Comparison of ENCODE assay signal across 8 mouse cellular contexts in genomic region chr4:118427768-118428451, GRCm38 (mm10). TPM values are rescaled to one million over a fixed set of nuclear protein-coding genes. Genes with fewer than 3 reads are reported as not detected.
DNase-seq lines count a peak whose midpoint lies in the region; ATAC-seq and TF ChIP-seq lines count a peak whose summit lies in the region.

Gene Elovl1, plus strand, starts transcription at chr4:118428093.

- H3K4me1 ChIP-seq in embryonic facial prominence, embryonic 14.5 days (ENCODE audit: control insufficient read depth, insufficient read depth, low read length): peaks cover 22% of the 10 kb centered on the region
- peaks cover 21% of the 10 kb centered on the region for H3K4me1 ChIP-seq in limb, embryonic 14.5 days (ENCODE audit: control insufficient read depth, insufficient read depth, low read length)
- H3K4me1 ChIP-seq in midbrain, embryonic 16.5 days (ENCODE audit: control insufficient read depth, insufficient read depth, low read length): peaks cover 10% of the 10 kb centered on the region

- 0% methylated on average over 6 of the region's 31 CpGs for WGBS in embryonic facial prominence, embryonic 14.5 days
- 2% methylated on average over 16 of the region's 31 CpGs for WGBS in limb, embryonic 14.5 days
- 2% methylated on average over 25 of the region's 31 CpGs for WGBS in midbrain, embryonic 16.5 days

- DNase-seq in 416B (ENCODE audit: low read depth): peak; percentile 94
- DNase-seq in adrenal gland, postnatal 4 days (ENCODE audit: low spot score in 2 of 2): peak; percentile 77 to 84
- DNase-seq in embryonic facial prominence, embryonic 14.5 days (ENCODE audit: low spot score): peak; percentile 94
- DNase-seq in heart, adult 8-10 months (ENCODE audit: low spot score): peak; percentile 90
- DNase-seq in kidney, adult 9 months: peak; percentile 92
- peak; percentile 88 for DNase-seq in limb, embryonic 14.5 days (ENCODE audit: low spot score)
- DNase-seq in spleen, postnatal 10 days (ENCODE audit: low spot score in 2 of 2): peak; percentile 80 to 86

- no peaks in the 10 kb centered on the region for H3K9me3 ChIP-seq in embryonic facial prominence, embryonic 14.5 days (ENCODE audit: control insufficient read depth, low read length)
- H3K9me3 ChIP-seq in limb, embryonic 14.5 days (ENCODE audit: control insufficient read depth, low read length): no peaks in the 10 kb centered on the region
- H3K9me3 ChIP-seq in midbrain, embryonic 16.5 days (replicated peaks; ENCODE audit: control insufficient read depth, low read length, poor library complexity, severe bottlenecking): no peaks in the 10 kb centered on the region

- peak within 1 kb of the TSS; percentile 70 for H3K27ac ChIP-seq in embryonic facial prominence, embryonic 14.5 days (replicated peaks; ENCODE audit: low read depth, low read length)
- H3K27ac ChIP-seq in limb, embryonic 14.5 days (replicated peaks; ENCODE audit: low read depth, low read length): peak within 1 kb of the TSS; percentile 73
- peak within 1 kb of the TSS; percentile 65 for H3K27ac ChIP-seq in midbrain, embryonic 16.5 days (ENCODE audit: low read length)

- peaks cover 26% of the 10 kb centered on the region for H3K36me3 ChIP-seq in embryonic facial prominence, embryonic 14.5 days (ENCODE audit: control insufficient read depth, insufficient read depth, low read length)
- peaks cover 25% of the 10 kb centered on the region for H3K36me3 ChIP-seq in limb, embryonic 14.5 days (ENCODE audit: control insufficient read depth, insufficient read depth, low read length)
- H3K36me3 ChIP-seq in midbrain, embryonic 16.5 days (ENCODE audit: control insufficient read depth, insufficient read depth, low read length): peaks cover 8% of the 10 kb centered on the region; the same call in 1 of the 2 replicates

- peak within 1 kb of the TSS; percentile 67 for H3K9ac ChIP-seq in embryonic facial prominence, embryonic 14.5 days (ENCODE audit: low read depth, low read length)
- H3K9ac ChIP-seq in limb, embryonic 14.5 days (ENCODE audit: low read depth, low read length, severe bottlenecking): peak within 1 kb of the TSS; percentile 69
- H3K9ac ChIP-seq in midbrain, embryonic 16.5 days (ENCODE audit: low read depth, low read length): peak within 1 kb of the TSS; percentile 73

- H3K4me3 ChIP-seq in embryonic facial prominence, embryonic 14.5 days (ENCODE audit: low read depth, low read length): peak within 1 kb of the TSS; percentile 59
- peak within 1 kb of the TSS; percentile 66 for H3K4me3 ChIP-seq in limb, embryonic 14.5 days (replicated peaks; ENCODE audit: low read length)
- peak within 1 kb of the TSS; percentile 45 for H3K4me3 ChIP-seq in midbrain, embryonic 16.5 days (ENCODE audit: low read depth, low read length)

- TF ChIP-seq POLR2A in limb, embryonic 14.5 days (IDR thresholded peaks at IDR 0.05; ENCODE audit: borderline replicate concordance, extremely low read depth, insufficient read depth, insufficient read length): peak; percentile 37; the same call in 1 of the 2 replicates

- peak; percentile 97 for ATAC-seq in embryonic facial prominence, embryonic 14.5 days (ENCODE audit: low read depth)
- peak; percentile 97 for ATAC-seq in limb, embryonic 14.5 days (ENCODE audit: low FRiP score, low read depth)
- ATAC-seq in midbrain, embryonic 16.5 days: peak; percentile 90

- H3K27me3 ChIP-seq in embryonic facial prominence, embryonic 14.5 days (replicated peaks; ENCODE audit: control insufficient read depth, insufficient read depth, low read length): no peaks in the 10 kb centered on the region
- no peaks in the 10 kb centered on the region for H3K27me3 ChIP-seq in limb, embryonic 14.5 days (ENCODE audit: control insufficient read depth, insufficient read depth, low read length)
- H3K27me3 ChIP-seq in midbrain, embryonic 16.5 days (ENCODE audit: control insufficient read depth, insufficient read depth, low read depth, low read length): no peaks in the 10 kb centered on the region

- H3K4me2 ChIP-seq in embryonic facial prominence, embryonic 14.5 days (ENCODE audit: low read depth, low read length): peak within 1 kb of the TSS; percentile 86
- H3K4me2 ChIP-seq in limb, embryonic 14.5 days (replicated peaks; ENCODE audit: low read depth, low read length, severe bottlenecking): peak within 1 kb of the TSS; percentile 90
- peak within 1 kb of the TSS; percentile 72 for H3K4me2 ChIP-seq in midbrain, embryonic 16.5 days (ENCODE audit: low read length)

RNA-seq across cellular contexts. Expression of gene Elovl1, which starts in this region (rescaled TPM):
- 10 to 100 TPM; 75.5 to 84.0 TPM for total RNA-seq in adrenal gland, postnatal 4 days (2021)
- polyA plus RNA-seq in embryonic facial prominence, embryonic 14.5 days (2014; fragmentation: Nextera tagmentation; extraction: Ambion mirVana): 106 and 118 TPM in 2 replicates
- 10 to 100 TPM; 14.8 to 17.7 (median 16.2) TPM for total RNA-seq in heart, adult 8-10 months (2022)
- polyA plus RNA-seq in limb, embryonic 14.5 days (2012; rRNA removed): 147 and 170 TPM in 2 replicates
- 106 and 135 TPM in 2 replicates for polyA plus RNA-seq in limb, embryonic 14.5 days (2014; fragmentation: Nextera tagmentation; extraction: Ambion mirVana)
- polyA plus RNA-seq in midbrain, embryonic 16.5 days (2015; fragmentation: Nextera tagmentation; extraction: Ambion mirVana): 25.1 and 26.1 TPM in 2 replicates

Comparison
In these comparisons a context has a peak if more than half of its experiments do, and no peak if none do; other contexts are left out.
1. Peak in every context shown above with its lines: DNase-seq, ATAC-seq, H3K4me3 ChIP-seq and H3K27ac ChIP-seq.
2. RNA of gene Elovl1 (total RNA-seq): 75.5 to 84.0 TPM in adrenal gland, postnatal 4 days; 14.8 to 17.7 TPM in heart, adult 8-10 months; every median in the first group is over 4 times any median in the second.